ENCODE assay signal across 10 mouse cellular contexts in the genomic region with DNA sequence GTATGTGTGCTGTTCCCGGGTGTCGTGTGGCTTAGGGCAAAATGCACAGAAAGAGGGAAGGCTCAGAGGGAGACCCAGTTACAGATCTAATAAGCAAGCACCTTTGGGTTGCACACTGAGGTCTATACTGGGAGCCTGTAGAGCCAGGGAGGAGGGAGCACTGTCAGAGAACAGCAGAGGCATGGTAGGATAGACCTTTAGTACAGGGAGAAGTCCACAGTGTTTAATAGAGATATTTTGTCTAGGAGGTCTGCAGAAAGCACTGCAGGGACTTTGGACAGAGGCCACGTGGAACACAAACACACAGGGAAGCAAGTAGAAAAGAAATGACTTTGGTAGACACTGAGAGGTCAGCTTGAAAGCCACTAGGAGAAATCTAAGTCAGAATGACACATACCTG. TPM values are rescaled to one million over a fixed set of nuclear protein-coding genes. Genes with fewer than 3 reads are reported as not detected.
DNase-seq lines count a peak whose midpoint lies in the region; ATAC-seq lines count a peak whose summit lies in the region.
"Had no signal": no experiment of that assay in that cellular context is flagged by ENCODE, and none has a peak within 500 bp of the region (broad histone marks: within the 10 kb centered on the region; RNA-seq: fewer than 3 reads in every experiment).

No protein-coding gene starts in this region.

- H3K4me2 ChIP-seq in heart, embryonic 11.5 days, result peak overlapping the region; percentile 70
- H3K4me2 ChIP-seq in embryonic facial prominence, embryonic 15.5 days (replicated peaks), result peak overlapping the region; percentile 83
- peak overlapping the region; percentile 67 for H3K4me2 ChIP-seq in kidney, embryonic 14.5 days (replicated peaks; ENCODE audit: low read depth, low read length)
- peak overlapping the region; percentile 39 for H3K4me2 ChIP-seq in midbrain, embryonic 12.5 days (replicated peaks)

- H3K27me3 ChIP-seq in heart, embryonic 11.5 days (ENCODE audit: control insufficient read depth, insufficient read depth, low read length), result no peaks in the 10 kb centered on the region
- no peaks in the 10 kb centered on the region for H3K27me3 ChIP-seq in embryonic facial prominence, embryonic 15.5 days
- no peaks in the 10 kb centered on the region for H3K27me3 ChIP-seq in kidney, embryonic 14.5 days (ENCODE audit: control insufficient read depth, insufficient read depth, low read length)
- H3K27me3 ChIP-seq in midbrain, embryonic 12.5 days, result 0 out of 2 replicates have a peak, but pooled peaks cover 9% of the 10 kb centered on the region

- no peak for DNase-seq in heart, postnatal 4 days
- DNase-seq in urinary bladder, postnatal 25 days (ENCODE audit: low spot score), result no peak
- DNase-seq in MN1 (ENCODE audit: low spot score), result no peak
- DNase-seq: thymus, adult 18-20 months had no signal

- no peak overlapping the region for H3K9ac ChIP-seq in heart, embryonic 11.5 days (ENCODE audit: low read depth, low read length)
- H3K9ac ChIP-seq in embryonic facial prominence, embryonic 15.5 days, result no peak overlapping the region; the same call in 1 of the 2 replicates
- no peak overlapping the region for H3K9ac ChIP-seq in kidney, embryonic 14.5 days (ENCODE audit: low read depth, low read length)
- no peak overlapping the region for H3K9ac ChIP-seq in midbrain, embryonic 12.5 days (replicated peaks)

- no peaks in the 10 kb centered on the region for H3K9me3 ChIP-seq in heart, embryonic 11.5 days (replicated peaks; ENCODE audit: control insufficient read depth, low read length)
- no peaks in the 10 kb centered on the region for H3K9me3 ChIP-seq in embryonic facial prominence, embryonic 15.5 days (replicated peaks)
- H3K9me3 ChIP-seq in kidney, embryonic 14.5 days (ENCODE audit: control insufficient read depth, low read length), result no peaks in the 10 kb centered on the region
- no peaks in the 10 kb centered on the region for H3K9me3 ChIP-seq in midbrain, embryonic 12.5 days

- H3K36me3 ChIP-seq in heart, embryonic 11.5 days (ENCODE audit: control insufficient read depth, insufficient read depth, low read length), result no peaks in the 10 kb centered on the region
- H3K36me3 ChIP-seq in embryonic facial prominence, embryonic 15.5 days, result no peaks in the 10 kb centered on the region
- H3K36me3 ChIP-seq in kidney, embryonic 14.5 days (ENCODE audit: control insufficient read depth, insufficient read depth, low read length), result no peaks in the 10 kb centered on the region
- no peaks in the 10 kb centered on the region for H3K36me3 ChIP-seq in midbrain, embryonic 12.5 days

- 17% methylated on average over 3 of the region's 3 CpGs for WGBS in heart, embryonic 11.5 days (ENCODE audit: insufficient replicate concordance)
- 16% methylated on average over 3 of the region's 3 CpGs for WGBS in embryonic facial prominence, embryonic 15.5 days
- WGBS in kidney, embryonic 14.5 days, result 13% methylated on average over 3 of the region's 3 CpGs
- 17% methylated on average over 3 of the region's 3 CpGs for WGBS in midbrain, embryonic 12.5 days

- H3K27ac ChIP-seq in heart, embryonic 11.5 days (ENCODE audit: low read depth, low read length), result peak overlapping the region; percentile 12; the same call in 1 of the 2 replicates
- peak overlapping the region; percentile 76 for H3K27ac ChIP-seq in embryonic facial prominence, embryonic 15.5 days (replicated peaks)
- H3K27ac ChIP-seq in kidney, embryonic 14.5 days (ENCODE audit: low read depth, low read length), result 0 out of 2 replicates have a peak overlapping the region, but pooled peaks have one; percentile 51
- no peak overlapping the region for H3K27ac ChIP-seq in midbrain, embryonic 12.5 days (replicated peaks)

- no peak for ATAC-seq in heart, embryonic 11.5 days (replicated peaks; ENCODE audit: insufficient number of reproducible peaks, low FRiP score, low TSS enrichment)
- no peak for ATAC-seq in embryonic facial prominence, embryonic 15.5 days (ENCODE audit: insufficient number of reproducible peaks, low FRiP score, low TSS enrichment, low read depth)
- no peak for ATAC-seq in kidney, embryonic 14.5 days (ENCODE audit: low FRiP score, low TSS enrichment)
- no peak for ATAC-seq in midbrain, embryonic 12.5 days (ENCODE audit: low FRiP score, low read depth)
- no peak for ATAC-seq in CD4-positive, CD25-positive, alpha-beta regulatory T cell, adult 4 months

- H3K4me3 ChIP-seq in heart, embryonic 11.5 days (ENCODE audit: low read depth, low read length), result peak overlapping the region; percentile 45; the same call in 1 of the 2 replicates
- H3K4me3 ChIP-seq in embryonic facial prominence, embryonic 15.5 days (replicated peaks), result peak overlapping the region; percentile 60
- peak overlapping the region; percentile 53; the same call in 1 of the 2 replicates for H3K4me3 ChIP-seq in kidney, embryonic 14.5 days (ENCODE audit: low read length)
- no peak overlapping the region for H3K4me3 ChIP-seq in midbrain, embryonic 12.5 days

- H3K4me1 ChIP-seq in heart, embryonic 11.5 days (ENCODE audit: control insufficient read depth, insufficient read depth, low read length), result peaks cover 6% of the 10 kb centered on the region; the same call in 1 of the 2 replicates
- peaks cover 25% of the 10 kb centered on the region for H3K4me1 ChIP-seq in embryonic facial prominence, embryonic 15.5 days
- peaks cover 3% of the 10 kb centered on the region for H3K4me1 ChIP-seq in kidney, embryonic 14.5 days (ENCODE audit: control insufficient read depth, insufficient read depth, low read length)
- peaks cover 16% of the 10 kb centered on the region for H3K4me1 ChIP-seq in midbrain, embryonic 12.5 days

RNA-seq across cellular contexts. Expression of a gene that starts 0.6 kb away (rescaled TPM):
- polyA plus RNA-seq in heart, embryonic 11.5 days (2014; fragmentation: Nextera tagmentation; extraction: Ambion mirVana), result 27.9 and 32.1 TPM in 2 replicates
- 10 to 100 TPM; 13.6 to 14.0 TPM for total RNA-seq in heart, postnatal 4 days (2021)
- 63.2 and 65.0 TPM in 2 replicates for polyA plus RNA-seq in embryonic facial prominence, embryonic 15.5 days (2015; fragmentation: Nextera tagmentation; extraction: Ambion mirVana)
- polyA plus RNA-seq in kidney, embryonic 14.5 days (2014; fragmentation: Nextera tagmentation; extraction: Ambion mirVana), result 30.3 and 34.3 TPM in 2 replicates
- polyA plus RNA-seq in midbrain, embryonic 12.5 days (2016; fragmentation: Nextera tagmentation; extraction: Ambion mirVana), result 13.2 and 17.7 TPM in 2 replicates
- not detected for polyA plus RNA-seq in CD4-positive, CD25-positive, alpha-beta regulatory T cell, adult 4 months (2017; shearing (Covaris generic))

RNA-seq across cellular contexts. Expression of a gene that starts 15.1 kb away (rescaled TPM):
- polyA plus RNA-seq in heart, embryonic 11.5 days (2014; fragmentation: Nextera tagmentation; extraction: Ambion mirVana), result 1.4 TPM in 2 replicates
- total RNA-seq in heart, postnatal 4 days (2021), result 1 to 10 TPM; 2.1 to 3.0 TPM
- polyA plus RNA-seq in embryonic facial prominence, embryonic 15.5 days (2015; fragmentation: Nextera tagmentation; extraction: Ambion mirVana), result 5.8 and 6.1 TPM in 2 replicates
- 1.8 and 2.5 TPM in 2 replicates for polyA plus RNA-seq in kidney, embryonic 14.5 days (2014; fragmentation: Nextera tagmentation; extraction: Ambion mirVana)
- 2.5 and 2.7 TPM in 2 replicates for polyA plus RNA-seq in midbrain, embryonic 12.5 days (2016; fragmentation: Nextera tagmentation; extraction: Ambion mirVana)
- polyA plus RNA-seq in CD4-positive, CD25-positive, alpha-beta regulatory T cell, adult 4 months (2017; shearing (Covaris generic)), result 10 to 100 TPM in 1 of 2 experiments, 1 to 10 TPM in 1; 7.5 to 12.3 TPM

RNA-seq across cellular contexts. Expression of a gene that starts 28.4 kb away (rescaled TPM):
- polyA plus RNA-seq in heart, embryonic 11.5 days (2014; fragmentation: Nextera tagmentation; extraction: Ambion mirVana), result 42.1 and 42.6 TPM in 2 replicates
- 10 to 100 TPM; 63.7 to 77.8 TPM for total RNA-seq in heart, postnatal 4 days (2021)
- polyA plus RNA-seq in embryonic facial prominence, embryonic 15.5 days (2015; fragmentation: Nextera tagmentation; extraction: Ambion mirVana), result 64.4 and 82.2 TPM in 2 replicates
- 45.0 and 48.7 TPM in 2 replicates for polyA plus RNA-seq in kidney, embryonic 14.5 days (2014; fragmentation: Nextera tagmentation; extraction: Ambion mirVana)
- 121 and 130 TPM in 2 replicates for polyA plus RNA-seq in midbrain, embryonic 12.5 days (2016; fragmentation: Nextera tagmentation; extraction: Ambion mirVana)
- polyA plus RNA-seq in CD4-positive, CD25-positive, alpha-beta regulatory T cell, adult 4 months (2017; shearing (Covaris generic)), result 10 to 100 TPM; 23.4 to 27.4 TPM

RNA-seq across cellular contexts. Expression of a gene that starts 46.1 kb away (rescaled TPM):
- 0.70 and 0.87 TPM in 2 replicates for polyA plus RNA-seq in heart, embryonic 11.5 days (2014; fragmentation: Nextera tagmentation; extraction: Ambion mirVana)
- 1 to 10 TPM; 1.1 to 2.1 TPM for total RNA-seq in heart, postnatal 4 days (2021)
- 6.2 and 6.7 TPM in 2 replicates for polyA plus RNA-seq in embryonic facial prominence, embryonic 15.5 days (2015; fragmentation: Nextera tagmentation; extraction: Ambion mirVana)
- polyA plus RNA-seq in kidney, embryonic 14.5 days (2014; fragmentation: Nextera tagmentation; extraction: Ambion mirVana), result 1.2 and 1.5 TPM in 2 replicates
- polyA plus RNA-seq in midbrain, embryonic 12.5 days (2016; fragmentation: Nextera tagmentation; extraction: Ambion mirVana), result 79.8 and 87.2 TPM in 2 replicates
- under 1 TPM; 0.60 to 0.69 TPM for polyA plus RNA-seq in CD4-positive, CD25-positive, alpha-beta regulatory T cell, adult 4 months (2017; shearing (Covaris generic))
- total RNA-seq: common myeloid progenitor, adult 5-6 weeks had no signal

Comparison
In these comparisons a context has a peak if more than half of its experiments do, and no peak if none do; other contexts are left out.
1. RNA of a gene that starts 0.6 kb away (polyA plus RNA-seq): 63.2 to 65.0 TPM in embryonic facial prominence, embryonic 15.5 days, 27.9 to 32.1 TPM in heart, embryonic 11.5 days, 30.3 to 34.3 TPM in kidney, embryonic 14.5 days and 13.2 to 17.7 TPM in midbrain, embryonic 12.5 days; not detected in CD4-positive, CD25-positive, alpha-beta regulatory T cell, adult 4 months; every median in the first group is over 10 times any median in the second.
2. Peak in every context shown above with its lines, with median percentiles within 50 percentile points of each other: H3K4me2 ChIP-seq.